Mouse (Mus musculus) gastrocnemius, adult 8-10 months (tissue): ENCODE data around the gene Nptxr. TPM values are rescaled to one million over a fixed set of nuclear protein-coding genes. Genes with fewer than 3 reads are reported as not detected.

Experiments
- DNase-seq, 2 experiments: peaks; one replicate each; pipeline ENCODE4 v3.0.0; 2022; ENCODE audit warnings: low spot score in 2 of 2
- total RNA-seq, 4 experiments: library from RNA; stranded (reverse); gene quantifications; 2 replicates each; pipeline ENCODE4 v1.2.4; 2022

Gene Nptxr
- total RNA-seq, 4 experiments from 2014 or later = 0.39 to 0.99 (median 0.64) TPM

- DNase-seq = no peak
Observed at GRCm38 (mm10) chr15:79790905-79791304, 13.7 kb downstream of the Nptxr start.

- no peak for DNase-seq
Observed at GRCm38 (mm10) chr15:79790111-79790510, 14.5 kb downstream of the Nptxr start.

- DNase-seq = no peak
Observed at GRCm38 (mm10) chr15:79787815-79788214, 16.8 kb downstream of the Nptxr start.

GRCm38 (mm10) chr15:79785056-79785455, 19.5 kb downstream of the Nptxr start:
- DNase-seq = no peak

GRCm38 (mm10) chr15:79777749-79778148, 26.8 kb downstream of the Nptxr start, which contains the start of gene Dnal4:
Gene Dnal4, minus strand, starts transcription at chr15:79777849.
- no peak for DNase-seq

GRCm38 (mm10) chr15:79775662-79776061, 28.9 kb downstream of the Nptxr start:
- no peak for DNase-seq

GRCm38 (mm10) chr15:79774117-79775027, 30.2 kb downstream of the Nptxr start:
- peak; percentile 92 to 96 for DNase-seq

- DNase-seq = no peak
Observed at GRCm38 (mm10) chr15:79770629-79771240, 33.8 kb downstream of the Nptxr start.

- no peak for DNase-seq
Observed at GRCm38 (mm10) chr15:79768302-79768701, 36.3 kb downstream of the Nptxr start.

GRCm38 (mm10) chr15:79767327-79767961, 37.1 kb downstream of the Nptxr start:
- DNase-seq = no peak

- DNase-seq = no peak
Observed at GRCm38 (mm10) chr15:79766586-79767071, 37.9 kb downstream of the Nptxr start.

- no peak for DNase-seq
Observed at GRCm38 (mm10) chr15:79766168-79766567, 38.4 kb downstream of the Nptxr start.

- DNase-seq = no peak
Observed at GRCm38 (mm10) chr15:79765361-79765760, 39.2 kb downstream of the Nptxr start.

- DNase-seq = no peak
Observed at GRCm38 (mm10) chr15:79764539-79765267, 39.9 kb downstream of the Nptxr start.

GRCm38 (mm10) chr15:79763601-79764246, 40.8 kb downstream of the Nptxr start:
- no peak for DNase-seq

- no peak for DNase-seq
Observed at GRCm38 (mm10) chr15:79763001-79763400, 41.6 kb downstream of the Nptxr start.

GRCm38 (mm10) chr15:79760956-79761355, 43.6 kb downstream of the Nptxr start:
- no peak for DNase-seq

GRCm38 (mm10) chr15:79757118-79757517, 47.4 kb downstream of the Nptxr start:
- no peak for DNase-seq

- DNase-seq = no peak
Observed at GRCm38 (mm10) chr15:79755977-79756625, 48.5 kb downstream of the Nptxr start.

GRCm38 (mm10) chr15:79755176-79755575, 49.4 kb downstream of the Nptxr start:
- DNase-seq = no peak
